Mouse (Mus musculus) lung, postnatal 36 days (tissue): ENCODE measurements around the gene Wdr62.
"Not testable (repeated sequence)": the region's sequence is repeated elsewhere in the genome, so short reads cannot be mapped to it uniquely, and the experiment has no call there.

Experiments
- DNase-seq: peaks from one replicate; pipeline ENCODE4 v3.0.0; 2022; ENCODE audit warnings: mixed read lengths

The Wdr62 gene

DNA sequence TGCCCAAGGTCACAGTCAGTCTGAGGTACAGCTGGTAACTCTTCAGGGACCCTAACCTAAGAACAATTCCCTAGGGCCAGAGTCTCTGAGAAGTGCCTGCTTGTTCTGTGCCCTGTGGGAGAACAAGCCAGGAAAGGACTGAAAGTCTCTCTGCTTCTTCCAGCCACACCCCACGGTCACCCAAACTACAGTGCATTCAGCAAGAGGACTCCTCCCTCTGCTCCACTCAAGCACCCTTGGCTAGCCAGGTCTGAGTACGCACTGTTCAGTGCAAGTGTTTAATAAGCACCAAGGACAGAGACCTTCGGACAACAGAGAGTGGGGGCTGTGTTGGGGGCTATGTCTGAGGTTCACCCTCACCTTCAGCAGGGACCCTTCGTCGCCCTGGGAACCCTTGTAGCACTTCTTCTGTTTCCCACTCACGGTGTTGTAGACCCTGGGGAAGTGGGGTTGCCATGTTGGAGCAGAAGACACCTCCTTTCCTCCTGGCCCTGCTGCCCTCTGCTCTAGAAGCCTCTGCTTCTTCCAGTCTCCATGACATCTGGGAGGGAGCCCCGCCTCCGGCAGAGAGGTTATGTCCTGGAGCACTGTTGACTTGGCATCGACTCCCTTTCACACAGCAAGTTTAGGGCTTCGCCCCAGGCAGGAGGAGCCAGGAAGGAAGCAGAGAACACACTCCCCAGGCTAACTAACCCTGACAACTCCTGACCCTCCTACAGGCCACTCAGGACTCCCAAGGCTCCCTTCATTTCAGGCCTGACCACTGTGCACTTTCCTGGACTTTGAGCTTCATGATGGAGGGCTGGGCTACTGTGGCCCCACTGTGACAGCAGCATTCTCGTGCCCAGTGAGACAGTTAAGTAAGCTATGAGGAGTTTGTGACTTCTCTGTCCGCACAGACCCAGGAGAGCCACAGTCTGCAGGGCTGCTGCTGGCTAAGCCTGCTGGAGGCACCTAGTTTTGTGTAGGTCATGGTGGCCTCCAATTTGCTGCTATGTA lies 28.0 kb downstream of the Wdr62 start:
- DNase-seq = peak; percentile 77

DNA sequence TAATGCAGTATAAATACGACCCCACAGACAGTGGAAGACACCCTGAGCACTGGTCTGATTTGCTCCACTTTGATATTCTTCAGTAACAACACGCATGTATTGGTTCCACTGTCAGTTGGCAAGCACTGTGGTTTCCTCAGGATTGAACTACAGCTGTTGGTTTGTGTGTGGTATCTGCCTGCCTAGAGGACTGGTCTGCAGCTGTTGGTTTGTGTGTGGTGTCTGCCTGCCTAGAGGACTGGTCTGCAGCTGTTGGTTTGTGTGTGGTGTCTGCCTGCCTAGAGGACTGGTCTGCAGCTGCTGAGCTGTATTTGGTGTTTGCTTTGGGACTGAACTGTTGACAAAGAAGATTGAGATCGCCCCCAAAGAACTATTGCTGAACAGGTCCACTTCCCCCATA lies 42.8 kb downstream of the Wdr62 start:
- not testable (repeated sequence) for DNase-seq

DNA sequence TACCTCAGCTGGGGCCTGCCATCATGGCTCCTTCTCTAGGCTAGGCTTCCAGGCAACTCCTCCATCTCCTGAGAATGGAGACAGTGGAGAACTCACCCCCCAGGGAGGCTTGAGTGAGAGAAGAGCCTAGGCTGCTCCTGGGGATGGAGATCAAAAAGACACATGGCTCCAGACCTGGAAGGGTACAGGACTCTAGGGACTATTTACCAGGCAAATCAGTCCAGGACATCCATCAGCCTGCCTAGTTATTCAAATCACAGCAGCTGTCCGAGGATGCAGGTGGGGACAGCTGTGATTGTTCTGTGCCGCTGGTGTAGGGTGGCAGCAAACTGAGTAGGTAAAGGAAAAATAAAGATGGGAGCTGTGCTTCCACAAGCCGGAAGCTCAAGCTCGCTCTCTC lies 44.6 kb downstream of the Wdr62 start, which contains the start of gene Ovol3:
TSS of gene Ovol3 (minus strand) at position 101 of the 400 bp plus-strand sequence.
- DNase-seq = no peak

DNA sequence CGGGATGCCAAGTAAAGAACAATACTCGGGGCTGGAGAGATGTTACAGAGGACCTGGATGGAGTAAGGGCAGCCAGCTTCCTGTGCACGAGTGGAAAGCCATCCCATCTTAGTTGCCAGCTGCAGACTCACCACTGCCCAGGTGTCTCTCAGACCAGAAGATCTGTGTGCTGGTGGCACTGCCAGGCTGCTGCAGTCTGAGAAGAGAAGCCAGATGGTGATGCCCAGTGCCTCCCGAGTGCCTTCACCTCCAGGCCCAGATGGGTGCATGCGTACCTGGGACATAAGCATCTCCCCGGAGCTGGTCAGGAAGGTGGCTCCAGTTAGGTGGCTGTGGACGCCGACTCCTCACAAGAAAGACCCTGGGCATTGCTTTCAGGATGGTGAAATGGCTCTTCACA lies 45.1 kb downstream of the Wdr62 start:
- no peak for DNase-seq

DNA sequence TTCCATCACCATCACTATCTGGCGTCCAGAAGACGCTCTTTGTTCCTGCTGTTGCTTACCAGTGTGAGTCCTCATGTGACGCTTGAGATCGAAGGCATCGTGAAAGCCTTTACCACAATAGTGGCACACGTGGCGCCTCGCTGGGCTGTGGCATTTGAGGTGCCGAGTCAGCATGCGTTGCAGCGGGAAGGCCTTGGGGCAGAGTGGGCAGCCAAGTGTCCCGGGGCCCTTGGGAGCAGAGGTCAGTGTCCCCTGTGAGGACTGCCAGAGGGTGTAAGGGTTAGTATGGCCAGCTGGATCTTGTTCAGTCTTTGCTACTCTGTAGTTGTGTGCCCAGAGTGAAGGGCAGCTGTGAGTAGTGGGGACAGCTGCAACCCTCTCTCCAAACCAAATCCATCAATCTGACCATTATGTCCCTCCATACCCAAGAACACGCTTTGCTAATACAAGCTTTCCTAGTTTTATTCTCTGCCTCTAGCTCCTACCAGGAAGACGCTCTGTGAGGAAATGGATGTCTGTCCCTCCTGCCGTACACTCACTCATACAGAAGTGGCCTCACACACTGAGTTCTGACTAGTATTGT lies 45.9 kb downstream of the Wdr62 start:
- peak; percentile 29 for DNase-seq

DNA sequence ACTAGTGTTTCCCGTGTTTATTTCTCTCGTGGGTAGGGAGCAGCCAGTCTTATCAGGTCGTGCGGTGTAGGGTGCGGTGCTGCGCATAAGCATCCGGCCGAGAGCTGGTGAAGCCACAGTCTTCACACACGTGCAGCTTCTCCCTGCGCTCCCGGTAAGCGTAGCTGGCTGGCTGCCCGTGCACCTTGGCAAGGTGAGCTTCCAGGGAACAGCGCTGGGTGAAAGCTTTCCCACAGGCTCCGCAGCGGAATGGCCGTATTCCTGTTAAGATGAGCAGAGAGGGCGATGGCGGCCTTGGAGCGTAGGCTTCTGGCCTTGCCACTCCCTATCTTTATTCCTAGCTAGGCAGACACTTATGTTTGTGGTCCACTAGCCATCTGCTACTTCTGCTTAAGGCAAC lies 46.8 kb downstream of the Wdr62 start:
- DNase-seq = no peak

DNA sequence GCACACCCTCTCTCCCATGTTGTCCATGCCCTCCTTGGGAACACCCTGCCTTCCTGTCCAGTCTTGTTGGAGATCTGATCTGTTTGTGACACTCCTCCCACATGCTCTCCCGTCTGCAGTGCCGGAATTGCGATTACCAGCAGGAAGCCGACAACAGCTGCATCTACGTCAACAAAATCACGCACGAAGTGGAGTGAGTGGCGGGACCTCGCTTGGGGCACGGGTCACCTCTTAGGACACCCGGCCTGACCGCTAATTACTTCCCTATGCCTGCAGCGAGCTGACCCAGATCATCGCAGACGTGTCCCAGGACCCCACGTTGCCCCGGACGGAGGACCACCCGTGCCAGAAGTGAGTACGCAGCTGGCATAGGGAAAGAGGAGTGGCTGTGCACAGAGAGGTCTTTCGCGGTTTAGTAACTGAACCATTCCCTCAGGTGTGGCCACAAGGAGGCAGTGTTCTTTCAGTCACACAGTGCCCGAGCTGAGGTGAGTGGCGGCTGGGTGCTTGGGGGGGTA lies 47.5 kb downstream of the Wdr62 start:
- DNase-seq = peak; percentile 83

DNA sequence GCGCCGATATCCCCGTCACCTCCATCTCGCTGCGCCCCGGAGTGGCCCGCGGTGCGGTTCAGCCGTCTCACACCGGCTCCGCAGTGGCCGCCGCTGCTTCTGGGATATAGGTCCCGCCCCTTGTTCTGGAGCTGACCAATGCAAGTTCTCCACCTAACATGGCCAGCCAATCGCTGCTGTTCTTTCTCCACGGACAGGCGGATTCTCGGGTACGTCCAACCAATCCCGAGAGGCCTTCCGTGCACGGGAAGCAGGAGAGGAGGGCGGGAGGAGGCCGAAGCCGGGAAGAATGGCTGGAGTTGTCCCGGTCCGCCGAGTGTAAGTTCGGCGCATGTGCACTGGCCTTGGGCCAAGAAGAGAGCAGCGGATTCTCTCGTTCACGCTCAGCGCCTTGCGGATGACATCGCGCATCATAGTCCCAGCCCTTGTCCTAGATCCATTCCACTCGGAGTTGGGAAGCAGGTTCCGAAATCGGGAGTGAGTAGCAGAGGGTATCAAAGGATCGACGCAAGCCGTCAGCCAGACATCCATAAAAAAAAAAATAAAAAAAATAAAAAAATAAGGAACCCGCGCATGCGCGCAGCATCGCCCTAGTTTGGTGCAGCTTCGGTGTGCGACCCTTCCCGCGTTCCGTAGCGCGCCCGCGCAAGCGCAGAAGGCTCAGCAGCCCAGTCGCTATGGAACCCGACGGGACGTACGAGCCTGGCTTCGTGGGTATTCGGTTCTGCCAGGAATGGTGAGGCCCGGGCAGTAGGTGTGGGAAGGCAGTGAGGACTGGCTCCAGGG lies 48.4 kb downstream of the Wdr62 start, which contains the start of the genes Polr2i and Tbcb:
TSS of gene Polr2i (plus strand) at position 280 of the 786 bp plus-strand sequence.
TSS of gene Tbcb (minus strand) at position 604 of the 786 bp plus-strand sequence.
- peak; percentile 98 for DNase-seq

DNA sequence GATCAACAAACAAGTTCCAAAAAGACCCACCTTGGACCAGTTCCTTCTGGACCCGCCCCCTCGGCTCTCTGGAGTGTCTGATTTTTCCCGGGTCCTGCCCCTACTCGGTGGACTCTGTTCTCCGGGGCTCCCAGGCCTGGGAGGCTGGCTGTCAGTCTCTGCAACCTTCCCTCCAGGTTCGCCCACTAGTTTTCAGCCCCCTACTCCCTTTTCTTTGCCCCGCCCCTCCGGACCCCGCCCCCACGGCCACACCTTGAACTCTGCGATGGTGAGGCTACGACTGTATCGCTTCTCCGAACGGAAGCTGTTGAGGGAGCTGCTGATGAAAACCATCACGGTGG lies 48.9 kb downstream of the Wdr62 start:
- no peak for DNase-seq

DNA sequence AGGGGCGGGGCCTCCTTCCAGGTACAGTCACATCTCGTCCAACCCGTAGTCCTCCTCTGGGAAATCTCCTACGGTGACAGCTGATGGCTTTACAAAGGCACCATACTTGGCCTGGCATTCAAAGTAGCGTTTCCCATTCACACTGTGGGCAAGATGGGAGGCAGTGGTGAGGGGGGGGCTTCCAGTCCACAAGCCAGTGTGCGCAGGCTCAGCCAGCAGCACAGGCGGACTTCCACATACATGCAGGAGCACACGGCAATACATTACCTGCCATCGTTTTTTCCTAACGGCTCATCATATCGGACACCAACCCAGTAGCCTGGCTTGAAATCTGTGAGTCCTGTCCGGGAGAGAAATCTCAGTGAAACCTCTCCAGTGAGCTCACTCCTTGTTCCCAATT lies 56.0 kb downstream of the Wdr62 start:
- DNase-seq = no peak

DNA sequence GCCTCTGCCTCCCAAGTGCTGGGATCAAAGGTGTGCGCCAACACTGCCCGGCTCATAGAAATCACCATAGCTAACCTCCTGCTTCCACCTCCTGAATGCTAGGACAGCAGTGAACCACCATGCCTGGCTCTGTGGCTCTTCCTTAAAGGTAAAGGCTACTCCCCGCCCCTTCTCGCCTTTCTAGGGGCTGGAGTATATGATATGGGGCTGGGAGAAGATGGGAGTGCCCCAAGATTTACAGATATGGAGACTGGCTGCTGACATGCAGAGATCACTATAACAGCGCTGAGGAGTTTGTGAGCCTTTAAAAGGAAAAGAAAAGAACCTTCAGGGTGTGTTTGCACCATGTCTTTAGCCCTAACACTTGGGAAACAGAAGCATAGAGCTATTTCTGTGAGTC lies 58.0 kb downstream of the Wdr62 start:
- no peak for DNase-seq

DNA sequence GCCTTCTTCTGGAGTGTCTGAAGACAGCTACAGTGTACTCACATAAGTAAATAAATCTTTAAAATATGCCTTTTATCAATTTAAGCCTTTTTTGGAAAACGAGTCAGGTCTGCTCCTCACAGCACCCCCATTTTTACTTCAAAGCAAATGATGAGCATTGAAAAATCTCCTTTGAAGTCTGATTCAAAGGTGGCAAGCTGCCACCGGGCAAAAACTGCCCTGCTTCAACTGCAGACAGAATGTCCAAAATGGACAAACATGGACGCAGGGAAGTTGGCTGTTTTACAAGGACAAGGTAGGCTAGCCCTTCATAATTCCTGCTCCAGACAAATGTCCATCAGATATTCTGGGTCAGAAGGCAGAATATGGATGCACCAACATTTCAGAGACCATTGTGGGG lies 58.8 kb downstream of the Wdr62 start:
- DNase-seq = no peak

DNA sequence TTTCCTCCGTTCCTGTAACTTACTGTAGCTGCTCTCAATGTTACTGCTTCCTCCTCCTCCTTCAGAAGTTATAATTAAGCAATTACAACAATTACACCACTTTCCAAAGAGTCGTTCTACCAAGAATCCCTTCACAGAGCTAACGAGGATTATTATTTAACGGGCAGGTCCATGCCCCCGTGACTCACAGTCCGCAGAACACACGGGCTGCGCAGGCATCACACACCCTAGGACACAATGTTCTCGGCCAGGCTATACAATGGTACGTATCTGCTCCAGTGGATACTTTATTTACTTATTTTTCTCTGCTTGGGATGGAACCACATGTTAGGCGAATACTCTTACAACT lies 60.2 kb downstream of the Wdr62 start:
- peak; percentile 40 for DNase-seq

DNA sequence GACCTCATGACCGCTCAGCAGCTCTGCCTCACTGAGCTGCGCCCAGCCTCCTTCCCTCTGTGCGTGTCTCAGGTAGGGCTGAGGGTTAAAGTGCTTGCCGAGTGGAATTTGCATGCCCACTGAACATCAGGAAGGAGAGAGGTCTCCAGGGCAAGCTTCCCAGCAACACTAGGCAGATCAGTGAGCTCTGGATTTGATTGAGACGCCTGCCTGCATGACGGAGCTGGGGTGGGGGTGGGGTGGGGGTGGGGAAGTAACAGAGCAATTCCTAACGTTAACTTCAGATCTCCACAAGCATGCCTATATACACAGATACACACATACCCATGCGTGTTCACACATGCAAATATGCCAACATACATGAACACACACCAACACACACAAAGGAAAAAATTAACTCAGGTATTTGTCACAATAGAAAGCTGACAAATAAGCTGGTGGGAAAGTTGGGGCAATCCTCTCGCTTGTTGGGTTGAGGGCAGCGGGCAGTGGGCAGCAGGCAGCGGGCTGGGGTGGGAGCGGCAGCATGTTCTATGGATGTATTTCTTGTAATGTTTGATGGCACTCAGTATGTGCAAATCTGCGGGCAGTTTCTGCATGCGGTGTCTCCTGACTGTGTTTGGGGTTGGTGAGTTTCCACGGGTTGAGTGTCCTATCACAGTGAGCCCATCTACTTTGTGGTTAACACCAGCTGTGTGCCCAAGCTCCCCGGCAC lies 60.8 kb downstream of the Wdr62 start:
- peak; percentile 58 for DNase-seq

DNA sequence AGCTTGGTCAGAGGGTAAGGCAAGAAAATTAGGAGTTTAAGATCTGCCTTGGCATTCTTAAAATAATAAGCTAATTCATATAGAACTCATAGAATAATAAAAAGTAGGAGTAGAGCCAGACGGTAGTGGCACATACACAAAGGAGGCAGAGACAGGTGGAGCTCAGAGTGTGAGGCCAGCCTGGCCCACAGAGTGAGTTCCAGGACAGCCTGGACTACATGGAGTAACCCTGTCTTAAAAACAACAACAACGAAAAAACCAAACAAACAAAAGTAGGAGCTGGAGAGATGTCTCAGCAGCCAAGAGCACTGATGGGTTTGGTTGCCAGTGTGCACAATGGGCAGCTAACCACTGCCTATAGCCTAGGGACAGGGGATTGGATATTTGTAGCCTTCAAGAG lies 62.9 kb downstream of the Wdr62 start:
- DNase-seq = no peak

DNA sequence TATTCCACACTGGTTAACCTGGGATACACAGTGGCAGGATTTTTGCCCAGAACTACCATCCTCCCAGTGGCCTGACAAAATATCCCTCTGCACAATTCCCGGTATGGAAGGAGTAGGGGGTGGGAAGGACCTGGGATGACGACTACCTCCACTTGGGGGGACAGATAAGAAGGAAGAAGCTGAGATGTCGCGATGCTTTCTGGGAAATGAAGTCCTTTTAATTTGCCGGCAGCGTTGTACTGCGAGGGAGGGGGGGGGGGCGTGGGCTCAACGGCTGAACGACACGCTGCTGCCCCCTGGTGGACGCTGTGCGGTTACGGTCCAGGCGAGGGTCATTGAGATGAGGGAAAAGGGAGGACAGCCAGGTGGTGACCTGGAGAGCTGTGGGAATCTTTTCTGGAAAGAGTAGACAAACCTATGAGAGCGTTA lies 63.5 kb downstream of the Wdr62 start:
- peak; percentile 87 for DNase-seq

DNA sequence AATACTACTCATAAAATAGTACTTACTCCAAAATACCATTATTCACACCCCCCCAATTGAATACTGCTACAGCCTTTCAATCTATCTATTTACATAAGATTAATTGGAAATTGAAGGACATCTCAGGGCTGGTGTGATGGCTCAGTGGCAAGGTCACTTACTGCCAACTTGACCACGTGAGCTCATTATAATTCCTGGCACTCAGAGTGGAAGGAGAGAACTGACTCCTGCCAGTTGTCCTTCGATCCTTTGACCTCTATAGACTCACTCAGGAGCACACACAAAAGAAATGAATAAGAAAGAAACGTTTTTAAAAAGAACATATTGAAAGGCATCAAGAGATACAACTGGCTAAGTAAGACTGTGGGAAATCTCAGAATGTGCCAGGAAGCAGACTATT lies 64.3 kb downstream of the Wdr62 start:
- DNase-seq = no peak

DNA sequence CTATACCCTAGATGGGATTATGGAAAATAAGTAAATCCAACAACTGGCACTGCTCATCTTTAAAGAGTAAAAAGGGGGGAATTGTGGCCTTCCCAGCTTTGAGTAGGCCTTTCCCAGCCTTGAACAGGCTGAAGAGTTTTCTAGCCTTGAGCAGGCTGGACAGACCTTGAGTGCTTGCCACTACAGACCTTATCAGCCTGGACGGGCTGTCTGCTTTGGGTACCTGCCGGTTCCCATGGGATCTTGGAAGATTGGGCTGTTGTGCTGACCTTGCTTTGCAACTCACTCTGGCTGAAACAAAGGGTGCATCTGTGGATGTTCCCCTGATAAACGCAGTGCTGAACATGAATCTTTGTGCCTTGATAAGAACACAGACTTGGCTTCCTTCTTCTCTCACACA lies 66.3 kb downstream of the Wdr62 start:
- DNase-seq = no peak

DNA sequence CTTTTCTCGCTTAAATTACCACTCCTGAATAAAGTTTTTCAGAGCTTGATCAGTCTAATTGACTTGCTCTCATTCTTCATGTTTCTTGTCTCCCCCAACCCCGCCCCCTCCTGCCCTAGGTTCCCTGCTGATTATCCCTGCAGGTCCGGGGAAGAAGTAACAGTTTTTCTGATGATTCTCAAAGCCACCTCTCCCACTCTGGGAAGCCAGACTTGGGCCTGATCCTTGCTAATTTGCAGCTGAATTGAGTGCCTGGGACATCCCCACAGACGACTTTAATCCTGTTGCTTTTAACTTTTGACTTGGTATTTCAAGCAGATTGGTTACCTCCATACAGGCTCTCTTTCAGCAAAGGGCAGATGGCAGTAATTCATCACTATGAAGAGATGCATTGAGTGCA lies 69.2 kb downstream of the Wdr62 start:
- DNase-seq = no peak

DNA sequence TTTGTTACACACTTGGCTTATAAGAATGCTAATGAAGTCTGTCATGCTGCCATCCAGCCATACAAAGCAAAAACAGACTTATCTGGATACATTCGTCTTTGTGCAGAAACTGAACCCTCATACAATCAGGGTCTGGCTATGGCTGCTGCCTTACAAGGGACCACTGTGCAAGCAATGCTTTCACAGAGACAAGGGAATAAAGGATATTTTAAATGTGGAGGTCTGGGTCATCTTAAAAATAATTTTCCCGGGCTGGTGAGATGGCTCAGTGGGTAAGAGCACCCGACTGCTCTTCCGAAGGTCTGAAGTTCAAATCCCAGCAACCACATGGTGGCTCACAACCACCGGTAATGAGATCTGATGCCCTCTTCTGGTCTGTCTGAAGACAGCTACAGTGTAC lies 73.9 kb downstream of the Wdr62 start:
- DNase-seq = not testable (repeated sequence)

DNA sequence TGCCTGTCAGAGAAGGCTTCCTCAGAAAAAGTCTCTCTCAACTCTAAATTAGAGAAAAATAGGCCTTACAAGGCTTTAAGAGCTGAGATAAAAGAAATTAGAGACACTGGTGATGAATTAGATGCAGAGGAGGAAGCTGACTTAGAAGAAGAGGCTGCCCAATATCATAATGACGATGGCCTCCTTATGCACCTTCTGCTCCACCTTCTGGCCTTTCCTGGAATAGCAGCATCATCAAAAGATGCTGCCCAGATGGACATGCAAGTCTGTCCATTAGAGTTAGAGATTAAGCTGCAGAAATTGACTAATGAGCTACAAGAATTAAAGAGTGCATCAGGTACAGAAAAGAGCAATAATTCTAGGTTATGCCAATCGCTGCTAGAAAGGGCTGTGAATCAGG lies 74.8 kb downstream of the Wdr62 start:
- peak; percentile 86 for DNase-seq

DNA sequence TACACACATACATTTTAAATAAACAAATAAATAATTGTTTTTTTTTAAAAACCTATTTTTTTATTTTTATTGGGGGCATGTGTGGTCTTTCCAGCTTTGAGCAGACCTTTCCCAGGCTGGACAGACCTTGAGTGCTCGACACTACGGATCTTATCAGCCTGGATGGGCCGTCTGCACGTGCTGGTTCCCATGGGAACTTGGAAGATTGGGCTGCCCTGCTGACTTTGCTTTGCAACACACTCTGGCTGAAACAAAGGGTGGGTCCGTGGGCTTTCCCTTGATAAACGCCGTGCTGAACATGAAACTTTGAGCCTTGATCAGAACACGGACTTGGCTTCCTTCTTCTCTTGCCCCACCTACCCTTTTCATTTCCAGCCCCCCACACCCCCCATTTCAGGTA lies 75.8 kb downstream of the Wdr62 start:
- no peak for DNase-seq
